Mouse (Mus musculus) hindbrain, embryonic 13.5 days (tissue): ENCODE measurements around the gene 2410015M20Rik. TPM values are rescaled to one million over a fixed set of nuclear protein-coding genes. Genes with fewer than 3 reads are reported as not detected.

Experiments
- ATAC-seq: fragments of 200-750 bp; cut with Nextera tagmentation; 2 replicates; pipeline ENCODE4 v1.8.0; 2017; ENCODE audit warnings: moderate TSS enrichment; ENCODE audit not compliant: low FRiP score
- H3K27ac ChIP-seq: fragments of 300-500 bp; sonication (generic); 2 replicates; pipeline ENCODE4 v1.5.1; 2015; ENCODE audit warnings: inconsistent platforms, mild to moderate bottlenecking, moderate library complexity
- H3K27me3 ChIP-seq: fragments of 300-500 bp; sonication (generic); 2 replicates; pipeline ENCODE4 v1.6.1; 2015; ENCODE audit warnings: mild to moderate bottlenecking, inconsistent platforms
- H3K36me3 ChIP-seq: fragments of 300-500 bp; sonication (generic); 2 replicates; pipeline ENCODE4 v1.6.1; 2015; ENCODE audit warnings: mild to moderate bottlenecking, inconsistent platforms
- H3K4me1 ChIP-seq: fragments of 300-500 bp; sonication (generic); replicated peaks from 2 replicates; pipeline ENCODE4 v1.6.1; 2015; ENCODE audit warnings: inconsistent platforms
- H3K4me2 ChIP-seq: fragments of 300-500 bp; sonication (generic); 2 replicates; pipeline ENCODE4 v1.6.1; 2015; ENCODE audit warnings: inconsistent platforms, mild to moderate bottlenecking, moderate library complexity
- H3K4me3 ChIP-seq: fragments of 300-500 bp; sonication (generic); 2 replicates; pipeline ENCODE4 v1.5.1; 2015; ENCODE audit warnings: mild to moderate bottlenecking, inconsistent platforms
- H3K9ac ChIP-seq: fragments of 300-500 bp; sonication (generic); 2 replicates; pipeline ENCODE4 v1.6.1; 2015; ENCODE audit warnings: mild to moderate bottlenecking, inconsistent platforms
- H3K9me3 ChIP-seq: fragments of 300-500 bp; sonication (generic); 2 replicates; pipeline ENCODE4 v1.6.1; 2016; ENCODE audit warnings: inconsistent platforms
- WGBS: fragments of 180-500 bp; shearing (Covaris S2); methylation state at CpG from one replicate; pipeline ENCODE4 v1.1.7; 2015; 5-methylcytosine and 5-hydroxymethylcytosine counted together
- polyA plus RNA-seq: library from polyadenylated mRNA; unstranded; fragments of >200 nt; fragmentation: Nextera tagmentation; extraction: Ambion mirVana; gene quantifications from 2 replicates; pipeline ENCODE4 v1.2.1, GENCODE M21; 2015

The 2410015M20Rik gene
- polyA plus RNA-seq, 1 experiment from 2014 or later = 212 TPM

GRCm38 (mm10) chr17:56585171-56585821, 24.3 kb downstream of the 2410015M20Rik start:
- H3K36me3 ChIP-seq = peaks cover 61% of the 10 kb centered on the region
- H3K4me2 ChIP-seq = peak overlapping the region; percentile 93
- under 1% methylated on average over 61 of the region's 61 CpGs for whole genome bisulfite sequencing
- H3K9ac ChIP-seq = peak overlapping the region; percentile 93
- peak; percentile 29 for ATAC-seq
- peaks cover 72% of the 10 kb centered on the region for H3K4me1 ChIP-seq
- H3K27me3 ChIP-seq = no peaks in the 10 kb centered on the region
- H3K4me3 ChIP-seq = peak overlapping the region; percentile 85
- peak overlapping the region; percentile 94 for H3K27ac ChIP-seq
- H3K9me3 ChIP-seq = no peaks in the 10 kb centered on the region

DNA sequence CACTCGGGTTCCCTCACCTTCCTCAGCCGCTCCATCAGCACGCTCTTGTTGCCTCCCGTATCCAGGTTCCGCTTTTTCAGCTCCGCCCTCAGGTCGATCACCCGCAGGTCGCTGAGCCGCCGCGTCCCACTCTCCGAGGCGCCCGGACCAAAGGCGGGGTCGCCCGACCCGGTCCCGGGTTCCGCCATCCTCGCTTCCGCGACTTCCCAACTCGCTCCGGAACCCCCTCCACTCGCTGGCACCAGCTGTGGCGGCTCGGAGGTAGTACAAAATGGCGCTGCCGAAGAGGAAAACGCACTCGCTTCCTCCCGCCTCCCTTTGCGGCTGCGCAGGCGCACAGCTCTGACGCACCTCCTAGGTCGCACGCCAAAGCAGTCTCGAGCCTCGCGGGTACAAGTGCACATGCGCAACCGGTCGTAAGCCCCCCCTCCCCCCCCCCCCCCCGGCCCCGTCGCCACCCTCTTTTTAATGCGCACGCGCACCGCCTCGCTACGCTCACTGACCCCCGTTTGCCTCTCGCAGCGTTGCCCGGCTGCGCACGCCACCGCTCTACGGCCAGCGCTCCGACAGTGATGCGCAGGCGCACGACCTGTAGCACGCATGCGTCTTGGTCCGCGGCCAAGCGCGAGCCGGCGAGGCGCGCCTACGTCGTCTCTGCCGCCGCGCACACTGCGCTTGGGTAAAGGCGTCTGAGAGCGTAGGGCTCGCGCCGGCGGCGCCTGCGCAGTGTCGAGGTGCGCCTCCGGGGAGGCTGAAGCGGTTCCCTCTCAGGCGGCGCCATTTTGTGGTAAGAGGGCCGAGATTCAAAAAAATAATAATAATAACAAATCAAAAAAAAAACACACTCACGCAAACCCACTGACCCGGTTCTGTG, 25.1 kb downstream of the 2410015M20Rik start, which contains the start of the genes Safb2 and Safb:
TSS of gene Safb2 (minus strand) at position 329 of the 874 bp plus-strand sequence.
TSS of gene Safb (plus strand) at position 569 of the 874 bp plus-strand sequence.
- H3K27me3 ChIP-seq = no peaks in the 10 kb centered on the region
- peak within 1 kb of the TSS; percentile 96 for H3K27ac ChIP-seq
- peak within 1 kb of the TSS; percentile 85 for H3K4me3 ChIP-seq
- H3K4me1 ChIP-seq = peaks cover 67% of the 10 kb centered on the region
- H3K9ac ChIP-seq = peak within 1 kb of the TSS; percentile 93
- H3K4me2 ChIP-seq = peak within 1 kb of the TSS; percentile 97
- H3K36me3 ChIP-seq = peaks cover 61% of the 10 kb centered on the region
- ATAC-seq = peak; percentile 96
- WGBS = 0% methylated on average over 93 of the region's 101 CpGs
- H3K9me3 ChIP-seq = no peaks in the 10 kb centered on the region

- peak overlapping the region; percentile 96 for H3K27ac ChIP-seq
- H3K9ac ChIP-seq = peak overlapping the region; percentile 88
- H3K36me3 ChIP-seq = peaks cover 61% of the 10 kb centered on the region
- no peaks in the 10 kb centered on the region for H3K9me3 ChIP-seq
- ATAC-seq = peak; percentile 0; the same call in 1 of the 2 replicates
- 6% methylated on average over 31 of the region's 33 CpGs for WGBS
- peak overlapping the region; percentile 97 for H3K4me2 ChIP-seq
- peak overlapping the region; percentile 85 for H3K4me3 ChIP-seq
- no peaks in the 10 kb centered on the region for H3K27me3 ChIP-seq
- peaks cover 62% of the 10 kb centered on the region for H3K4me1 ChIP-seq
Measured at GRCm38 (mm10) chr17:56583611-56584256, 25.8 kb downstream of the 2410015M20Rik start.

GRCm38 (mm10) chr17:56583071-56583470, 26.5 kb downstream of the 2410015M20Rik start:
- 81% methylated on average over 1 of the region's 1 CpGs for WGBS
- Histone ChIP-seq H3K4me2 (peak overlapping the region; percentile 97), H3K27ac (0 out of 2 replicates have a peak overlapping the region, but pooled peaks have one; percentile 96), H3K36me3 (peaks cover 62% of the 10 kb centered on the region), H3K9ac (peak overlapping the region; percentile 88), H3K27me3 (no peaks in the 10 kb centered on the region), H3K4me1 (peaks cover 56% of the 10 kb centered on the region), H3K4me3 (peak overlapping the region; percentile 85), H3K9me3 (no peaks in the 10 kb centered on the region)
- ATAC-seq = no peak

GRCm38 (mm10) chr17:56572939-56573338, 36.6 kb downstream of the 2410015M20Rik start:
- Histone ChIP-seq H3K4me2 (no peak overlapping the region), H3K36me3 (peaks cover 94% of the 10 kb centered on the region), H3K4me3 (no peak overlapping the region), H3K9ac (no peak overlapping the region), H3K27ac (no peak overlapping the region), H3K9me3 (no peaks in the 10 kb centered on the region), H3K27me3 (no peaks in the 10 kb centered on the region), H3K4me1 (peaks cover 10% of the 10 kb centered on the region)
- no peak for ATAC-seq
- WGBS = 88% methylated on average over 3 of the region's 3 CpGs

DNA sequence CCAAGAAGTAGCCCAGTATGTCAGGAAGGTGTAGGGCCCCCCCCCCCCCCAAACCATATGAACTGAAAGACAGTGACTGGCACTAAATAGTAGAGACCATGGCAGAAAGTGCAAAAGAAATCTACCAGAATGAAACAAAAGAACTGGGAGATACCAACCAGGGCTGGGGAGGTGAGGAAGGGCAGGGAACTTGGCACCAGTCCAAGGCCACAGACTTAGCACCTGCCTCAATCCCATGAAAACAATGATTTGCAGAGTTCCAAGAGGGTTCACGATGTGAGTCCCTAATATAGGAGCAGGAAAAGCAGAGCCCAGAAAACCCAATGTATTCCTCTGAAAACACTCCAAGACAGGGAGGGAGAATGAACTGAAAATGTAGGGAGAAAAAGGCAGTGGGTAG, 37.4 kb downstream of the 2410015M20Rik start:
- H3K36me3 ChIP-seq = peaks cover 94% of the 10 kb centered on the region
- H3K4me2 ChIP-seq = no peak overlapping the region
- peak overlapping the region; percentile 35; the same call in 1 of the 2 replicates for H3K27ac ChIP-seq
- no peaks in the 10 kb centered on the region for H3K9me3 ChIP-seq
- H3K4me1 ChIP-seq = peaks cover 10% of the 10 kb centered on the region
- no peak overlapping the region for H3K4me3 ChIP-seq
- H3K27me3 ChIP-seq = no peaks in the 10 kb centered on the region
- 58% methylated on average over 1 of the region's 1 CpGs for WGBS
- ATAC-seq = no peak
- H3K9ac ChIP-seq = no peak overlapping the region

DNA sequence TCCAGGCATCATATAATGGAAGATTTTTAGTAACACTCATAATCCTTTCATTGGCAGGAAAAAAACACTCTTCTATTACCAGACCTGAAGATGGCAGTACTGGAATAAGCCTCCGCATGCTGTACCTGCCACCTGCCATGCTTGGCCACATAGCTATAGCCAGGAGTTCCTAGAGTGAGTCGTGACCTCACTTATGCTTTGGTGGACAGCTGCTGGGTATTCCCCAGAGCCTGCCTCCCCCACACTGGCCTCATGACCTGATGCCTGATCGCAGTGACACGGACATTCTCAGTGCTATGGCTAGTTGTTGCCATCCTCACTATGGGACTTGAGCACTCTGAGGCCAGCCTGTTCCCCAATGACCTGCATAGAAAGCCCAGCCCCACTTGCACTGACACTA, 39.3 kb downstream of the 2410015M20Rik start:
- Histone ChIP-seq H3K27ac (no peak overlapping the region), H3K4me3 (no peak overlapping the region), H3K9ac (no peak overlapping the region), H3K27me3 (no peaks in the 10 kb centered on the region), H3K9me3 (no peaks in the 10 kb centered on the region), H3K36me3 (peaks cover 97% of the 10 kb centered on the region), H3K4me1 (peaks cover 10% of the 10 kb centered on the region), H3K4me2 (no peak overlapping the region)
- no peak for ATAC-seq
- 95% methylated on average over 4 of the region's 4 CpGs for WGBS

GRCm38 (mm10) chr17:56567370-56567769, 42.2 kb downstream of the 2410015M20Rik start:
- no peak overlapping the region for H3K9ac ChIP-seq
- H3K4me2 ChIP-seq = no peak overlapping the region
- ATAC-seq = no peak
- 97% methylated on average over 4 of the region's 4 CpGs for WGBS
- H3K36me3 ChIP-seq = peaks cover 99% of the 10 kb centered on the region
- no peak overlapping the region for H3K4me3 ChIP-seq
- no peaks in the 10 kb centered on the region for H3K9me3 ChIP-seq
- no peak overlapping the region for H3K27ac ChIP-seq
- H3K27me3 ChIP-seq = no peaks in the 10 kb centered on the region
- peaks cover 1% of the 10 kb centered on the region for H3K4me1 ChIP-seq

DNA sequence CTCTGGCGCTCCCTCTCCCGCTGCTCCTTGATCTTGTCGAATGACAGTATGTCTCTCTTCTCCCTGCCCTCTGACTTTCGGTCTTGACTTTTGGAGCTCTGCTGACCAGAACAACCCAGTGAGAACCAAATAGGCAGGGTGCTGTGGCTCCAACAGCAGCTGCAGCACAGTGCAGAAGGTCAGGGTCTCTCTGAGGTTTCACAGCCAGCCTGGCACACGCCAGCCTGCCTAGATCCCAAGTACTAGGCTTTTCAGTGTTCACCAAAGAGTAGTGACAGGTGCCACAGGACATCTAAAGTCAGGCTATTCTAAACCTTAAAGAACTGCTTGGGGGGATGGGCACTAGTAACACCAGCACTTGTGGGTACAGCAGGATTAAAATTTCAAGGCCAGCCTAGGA, 42.7 kb downstream of the 2410015M20Rik start:
- 91% methylated on average over 5 of the region's 5 CpGs for WGBS
- ATAC-seq = no peak

GRCm38 (mm10) chr17:56566293-56566692, 43.3 kb downstream of the 2410015M20Rik start:
- Histone ChIP-seq H3K27ac (no peak overlapping the region), H3K36me3 (peaks cover 99% of the 10 kb centered on the region), H3K27me3 (no peaks in the 10 kb centered on the region), H3K9me3 (no peaks in the 10 kb centered on the region), H3K4me2 (no peak overlapping the region), H3K9ac (no peak overlapping the region), H3K4me3 (no peak overlapping the region), H3K4me1 (no peaks in the 10 kb centered on the region)
- 94% methylated on average over 29 of the region's 29 CpGs for WGBS
- no peak for ATAC-seq

More for the DNA sequence above, 42.7 kb downstream of the 2410015M20Rik start:
- no peaks in the 10 kb centered on the region for H3K27me3 ChIP-seq
- no peak overlapping the region for H3K27ac ChIP-seq
- H3K36me3 ChIP-seq = peaks cover 99% of the 10 kb centered on the region
- H3K9me3 ChIP-seq = no peaks in the 10 kb centered on the region
- no peak overlapping the region for H3K9ac ChIP-seq
- no peak overlapping the region for H3K4me3 ChIP-seq
- H3K4me2 ChIP-seq = no peak overlapping the region
- H3K4me1 ChIP-seq = no peaks in the 10 kb centered on the region

GRCm38 (mm10) chr17:56561866-56562265, 47.7 kb downstream of the 2410015M20Rik start:
- peaks cover 62% of the 10 kb centered on the region for H3K36me3 ChIP-seq
- no peak for ATAC-seq
- H3K27me3 ChIP-seq = no peaks in the 10 kb centered on the region
- 95% methylated on average over 2 of the region's 2 CpGs for WGBS
- no peak overlapping the region for H3K4me3 ChIP-seq
- no peak overlapping the region for H3K27ac ChIP-seq
- H3K4me1 ChIP-seq = no peaks in the 10 kb centered on the region
- no peak overlapping the region for H3K9ac ChIP-seq
- H3K4me2 ChIP-seq = no peak overlapping the region
- H3K9me3 ChIP-seq = no peaks in the 10 kb centered on the region

- H3K9ac ChIP-seq = no peak overlapping the region
- no peak overlapping the region for H3K27ac ChIP-seq
- H3K27me3 ChIP-seq = no peaks in the 10 kb centered on the region
- ATAC-seq = no peak
- peaks cover 45% of the 10 kb centered on the region for H3K36me3 ChIP-seq
- H3K4me1 ChIP-seq = no peaks in the 10 kb centered on the region
- 86% methylated on average over 1 of the region's 1 CpGs for WGBS
- no peaks in the 10 kb centered on the region for H3K9me3 ChIP-seq
- H3K4me2 ChIP-seq = no peak overlapping the region
- H3K4me3 ChIP-seq = no peak overlapping the region
Measured at GRCm38 (mm10) chr17:56560131-56560530, 49.4 kb downstream of the 2410015M20Rik start.
